Mouse (Mus musculus) cerebellum, postnatal 36 days (tissue): Measurements from ENCODE around the gene Chmp2b.
A peak's percentile ranks its signal among the peaks of the same experiment; 100 is the strongest.

Source experiments
- DNase-seq, 2 experiments: peaks; one replicate each; pipeline ENCODE4 v3.0.0; 2021 to 2022; ENCODE audit warnings: mixed read lengths in 2 of 2

Chmp2b gene

DNA sequence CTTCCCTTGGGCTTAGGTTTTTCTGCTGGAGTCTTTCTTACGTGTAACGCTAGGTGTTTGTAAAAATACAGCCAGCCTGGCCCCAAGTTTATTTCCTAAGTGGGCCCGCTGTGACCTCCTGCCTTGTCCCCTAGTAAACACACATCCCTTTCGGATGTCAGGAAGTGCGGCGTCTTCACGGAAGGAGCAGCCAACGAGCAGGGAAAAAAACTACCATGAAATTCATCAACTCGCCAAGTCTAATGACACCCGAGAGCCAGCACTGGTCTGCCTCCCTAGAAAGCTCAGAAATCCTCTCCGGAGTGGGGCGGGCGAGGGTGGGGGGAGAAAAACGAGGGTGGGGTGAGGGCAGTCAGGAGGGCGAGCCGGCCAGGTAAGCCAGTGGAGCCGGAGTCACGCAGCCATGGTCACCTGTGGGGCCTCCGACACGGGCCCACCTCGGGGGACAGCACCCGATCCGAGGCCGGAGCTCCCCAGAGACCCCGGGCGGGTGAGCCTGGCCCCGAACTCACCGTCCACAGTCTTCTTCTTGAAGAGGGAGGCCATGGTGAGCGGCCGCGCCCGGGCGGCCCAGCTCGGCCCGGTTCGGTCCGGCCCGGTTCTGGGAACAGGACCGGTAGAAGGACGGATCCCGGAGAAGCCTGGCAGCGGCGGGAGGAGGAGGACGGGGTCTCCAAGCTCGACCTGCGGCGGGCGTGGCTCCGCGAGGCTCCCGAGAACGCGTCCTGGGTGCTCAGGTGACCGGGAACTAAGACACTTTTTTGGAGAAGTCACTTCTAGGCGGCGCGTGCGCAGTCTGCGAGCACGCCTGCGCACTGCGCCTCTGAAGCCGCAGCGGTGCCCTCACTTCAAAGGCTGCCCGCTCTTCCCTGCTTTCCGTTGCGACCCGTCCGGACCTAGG is at the start of gene Chmp2b:
TSS of gene Chmp2b (minus strand) at position 764 of the 901 bp plus-strand sequence.
- peak; percentile 87 to 89 for DNase-seq

DNA sequence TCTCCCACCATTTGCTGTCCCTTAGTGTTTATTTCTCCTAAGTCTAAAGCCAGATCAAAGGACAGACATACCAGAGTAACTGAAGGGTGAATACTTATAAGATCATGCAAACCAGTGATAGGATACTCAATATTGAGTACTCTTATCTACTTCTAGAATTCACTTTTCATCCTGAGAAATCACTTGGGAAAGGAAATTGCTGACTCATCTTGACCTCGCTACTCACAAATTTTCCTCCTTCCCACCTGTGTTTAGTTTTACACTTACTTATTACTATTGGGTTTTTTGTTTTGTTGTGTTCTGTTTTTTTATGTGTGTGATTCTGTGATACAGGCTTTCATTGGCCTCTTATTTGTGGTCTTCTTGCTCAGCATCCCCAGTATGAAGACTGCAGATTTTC is 49.2 kb upstream of the Chmp2b start:
- no peak for DNase-seq

DNA sequence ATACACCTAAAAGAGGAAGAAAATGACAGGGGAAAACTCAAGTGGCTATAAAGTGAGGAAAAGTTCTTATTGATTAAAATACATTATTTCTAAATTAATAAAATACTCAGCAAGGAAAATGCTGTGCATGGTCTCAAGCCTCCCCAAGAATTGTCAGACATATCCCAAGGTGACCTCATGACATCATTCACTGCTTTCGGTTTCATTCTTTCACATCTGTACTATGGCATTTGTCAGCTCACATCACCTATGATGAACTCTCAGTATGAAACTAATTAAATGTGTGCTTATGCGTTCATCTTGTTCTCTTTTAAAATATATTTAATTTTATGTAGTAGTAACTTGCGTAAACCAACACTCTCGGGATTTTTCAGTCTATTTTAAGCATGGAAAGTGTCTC is 38.3 kb upstream of the Chmp2b start:
- DNase-seq, result no peak

DNA sequence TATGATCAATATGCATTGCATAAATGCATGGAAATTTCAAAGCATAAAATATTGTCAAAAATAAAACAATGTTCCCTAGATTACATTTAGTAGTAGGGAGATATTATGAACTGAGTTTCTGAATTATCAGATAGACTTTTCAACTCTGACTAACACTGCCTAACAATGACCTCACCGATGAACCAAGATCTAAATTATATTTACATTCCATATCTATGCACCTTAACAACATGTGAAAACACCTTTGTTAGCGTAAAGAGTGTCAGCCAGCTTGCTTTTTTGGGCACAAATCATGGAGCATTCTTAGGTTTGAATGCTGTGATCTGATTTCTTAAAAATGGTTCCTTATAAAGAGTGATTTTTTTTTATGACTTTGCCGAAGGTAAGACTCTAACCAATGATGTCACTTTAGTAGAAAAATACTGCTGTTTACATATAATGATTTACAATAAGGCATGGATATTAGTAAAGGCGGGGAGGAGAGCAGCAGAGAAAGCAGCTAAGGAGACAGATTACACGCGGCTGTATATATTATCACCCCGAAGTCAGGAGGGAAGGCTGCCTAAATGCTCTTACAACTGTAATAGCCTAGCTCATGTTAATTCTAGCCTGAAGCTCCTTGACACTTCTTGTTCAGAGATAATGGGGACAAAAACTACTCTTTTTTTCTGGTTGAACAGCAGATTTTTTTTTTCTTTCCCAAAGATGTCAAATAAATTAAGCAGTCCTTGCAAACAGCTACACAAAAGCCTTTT is 23.8 kb upstream of the Chmp2b start:
- DNase-seq, result no peak

DNA sequence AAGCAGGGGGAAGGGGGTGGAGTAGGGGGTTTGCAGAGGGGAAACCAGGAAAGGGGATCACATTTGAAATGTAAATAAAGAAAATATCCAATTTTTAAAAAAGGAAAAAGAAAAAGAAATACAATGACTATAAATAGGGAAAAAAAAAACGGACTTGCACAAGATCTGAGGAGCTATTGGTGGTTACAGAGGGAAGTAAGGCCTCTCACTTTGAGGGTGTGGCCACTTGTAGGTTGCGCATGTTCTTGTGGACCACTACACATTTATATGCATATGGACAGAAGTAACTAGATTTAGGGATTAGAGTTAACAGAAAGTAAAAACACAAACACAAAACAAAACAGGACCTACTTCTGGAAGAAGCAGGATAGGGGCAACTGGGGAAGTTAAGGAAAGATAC is 23.2 kb upstream of the Chmp2b start:
- no peak for DNase-seq

DNA sequence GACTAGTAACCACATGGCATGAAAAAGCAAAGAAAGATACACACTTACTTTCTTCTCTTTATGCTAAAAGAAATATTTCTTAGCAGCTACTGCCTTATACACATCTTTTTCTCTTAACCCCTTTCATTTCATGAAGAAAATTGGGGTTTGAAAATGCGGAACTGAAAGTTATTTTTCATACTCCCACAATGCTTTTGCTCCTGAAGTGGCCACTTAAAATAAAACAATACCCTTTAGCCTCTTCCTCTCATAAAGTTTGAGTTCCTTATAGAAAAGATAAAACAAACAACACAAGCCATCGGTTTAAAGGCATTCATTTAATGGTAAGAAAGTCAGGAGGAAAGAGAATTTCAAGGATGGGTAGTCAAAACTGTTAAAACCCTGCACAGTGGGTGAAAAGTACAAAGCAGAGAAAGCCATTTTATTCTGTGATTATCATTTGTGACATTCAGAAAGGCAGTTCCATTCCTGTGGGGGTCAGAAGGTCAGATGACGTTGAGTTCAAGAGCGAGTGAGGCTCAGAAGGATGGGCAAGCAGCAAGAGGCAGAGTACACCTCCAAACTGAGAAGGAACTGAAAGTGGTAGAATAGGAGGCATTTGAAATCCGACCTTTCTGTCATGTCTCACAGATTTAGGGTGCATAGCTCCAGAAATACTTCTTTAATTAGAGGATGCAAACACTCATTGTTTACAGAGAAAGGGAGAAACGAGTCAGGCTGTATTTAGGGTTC is 14.9 kb upstream of the Chmp2b start:
- no peak for DNase-seq

DNA sequence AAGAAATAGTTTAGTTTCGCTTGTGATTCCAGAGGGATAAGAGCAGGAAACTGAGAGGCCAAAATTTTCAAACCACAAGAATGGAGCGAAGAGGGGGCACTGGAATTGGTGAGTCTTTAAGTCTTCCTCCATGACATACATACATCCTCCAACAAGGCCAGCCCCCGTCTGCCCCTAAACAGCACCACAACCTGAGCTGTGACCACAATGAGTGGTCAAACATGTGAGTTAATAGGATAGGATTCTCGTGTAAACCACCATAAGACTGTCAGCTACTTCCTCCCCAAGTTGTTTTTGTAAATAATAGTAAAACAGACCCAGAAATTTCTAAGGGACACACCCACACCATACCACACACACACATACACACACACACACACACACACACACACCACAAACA is 6.3 kb upstream of the Chmp2b start:
- no peak for DNase-seq

DNA sequence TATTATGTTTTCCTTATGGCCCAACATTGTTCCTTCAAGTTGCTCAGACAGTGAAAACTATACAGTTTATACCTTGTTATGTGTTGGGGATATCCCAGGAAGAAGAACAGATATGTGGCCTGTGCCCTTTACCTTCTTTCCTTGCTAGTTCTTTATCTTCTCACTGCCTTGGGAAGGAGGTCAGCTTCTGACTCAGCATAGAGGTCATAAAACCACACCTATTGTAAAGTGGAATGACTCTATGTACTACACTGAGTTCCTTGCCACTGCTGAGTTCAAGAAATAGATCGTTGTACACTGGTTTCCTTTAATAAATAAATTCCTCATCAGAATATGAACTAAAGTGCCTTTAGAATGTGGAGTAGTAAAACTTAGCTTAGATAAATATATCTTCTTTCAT is 2.4 kb upstream of the Chmp2b start:
- no peak for DNase-seq

DNA sequence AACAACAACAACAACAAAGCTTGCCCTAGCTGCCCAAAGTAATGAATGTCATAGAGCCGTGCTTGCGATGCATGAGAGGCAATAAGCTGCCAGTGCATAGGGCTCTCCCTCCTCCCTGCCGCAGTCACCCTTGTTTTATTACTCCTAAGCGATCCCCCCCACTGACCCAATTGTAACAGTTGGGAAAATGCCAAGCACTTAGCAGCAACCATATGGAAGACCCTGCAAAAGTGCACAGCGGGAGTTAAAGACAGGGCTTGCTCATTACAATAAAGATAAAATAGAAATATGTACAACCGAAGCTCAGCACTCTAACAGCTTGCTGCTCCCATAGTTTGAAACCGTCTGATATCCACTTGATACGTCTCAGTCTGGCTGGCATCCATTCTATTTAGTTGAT is 1.8 kb upstream of the Chmp2b start:
- DNase-seq, result peak in 1 of 2 experiments; percentile 6

DNA sequence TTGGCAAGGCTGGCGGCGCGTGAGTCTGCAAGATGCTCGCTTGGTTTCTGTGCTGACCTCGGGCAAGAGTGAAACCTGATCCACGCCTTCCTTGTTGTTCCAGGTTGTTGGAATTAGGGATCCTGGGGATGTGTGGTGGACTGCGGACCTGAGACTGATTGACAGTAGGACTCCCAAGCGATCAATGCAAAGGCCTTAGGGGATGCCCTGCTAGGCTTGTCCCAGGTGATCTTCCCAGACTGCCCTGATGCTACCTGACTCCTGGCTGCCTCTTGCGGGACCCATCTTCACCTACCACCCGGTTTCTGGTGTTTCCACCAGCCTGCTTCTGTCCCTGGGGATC is 309 bp upstream of the Chmp2b start:
- DNase-seq, result no peak

DNA sequence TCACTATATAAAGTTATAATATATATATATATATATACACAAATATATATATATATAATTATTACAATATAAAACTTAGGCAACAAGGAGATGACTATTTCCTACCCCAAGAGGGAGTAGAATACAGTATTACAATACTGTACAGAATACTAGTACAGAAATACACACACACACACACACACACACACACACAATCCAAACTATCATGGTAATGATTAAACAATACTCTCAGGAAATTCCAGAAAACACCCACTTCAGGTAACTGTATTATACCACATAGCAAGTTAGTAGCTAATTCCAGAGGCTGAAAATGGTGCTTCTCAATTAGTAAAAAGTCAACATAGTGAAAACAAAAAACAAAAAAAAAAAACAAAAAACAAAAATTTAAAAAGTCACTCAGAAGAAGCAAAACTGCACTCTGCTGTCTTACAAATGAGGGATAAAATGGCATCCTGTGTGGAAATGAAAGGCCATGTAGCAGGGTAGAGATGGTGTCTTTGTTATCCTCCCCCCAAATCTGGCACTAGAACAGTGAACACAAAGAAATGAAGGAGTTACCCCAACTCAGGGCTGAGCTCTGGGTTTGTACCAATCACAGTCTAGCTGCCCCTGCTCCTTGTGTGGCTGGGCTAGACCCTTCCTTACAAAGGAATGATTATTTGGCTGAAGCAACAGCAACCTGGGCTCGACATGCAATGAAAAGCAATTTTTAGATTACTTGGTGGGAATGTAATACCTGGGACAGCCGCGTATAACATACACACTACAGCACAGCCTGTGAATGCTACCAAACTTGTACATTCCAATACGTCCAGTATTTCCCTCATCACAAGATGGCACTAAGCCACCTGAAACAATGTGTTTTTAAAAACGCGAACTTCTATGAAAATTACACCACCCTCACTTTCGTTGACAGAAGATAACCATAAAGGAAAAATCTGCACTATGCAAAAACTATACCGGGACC is 1.2 kb downstream of the Chmp2b start:
- no peak for DNase-seq

DNA sequence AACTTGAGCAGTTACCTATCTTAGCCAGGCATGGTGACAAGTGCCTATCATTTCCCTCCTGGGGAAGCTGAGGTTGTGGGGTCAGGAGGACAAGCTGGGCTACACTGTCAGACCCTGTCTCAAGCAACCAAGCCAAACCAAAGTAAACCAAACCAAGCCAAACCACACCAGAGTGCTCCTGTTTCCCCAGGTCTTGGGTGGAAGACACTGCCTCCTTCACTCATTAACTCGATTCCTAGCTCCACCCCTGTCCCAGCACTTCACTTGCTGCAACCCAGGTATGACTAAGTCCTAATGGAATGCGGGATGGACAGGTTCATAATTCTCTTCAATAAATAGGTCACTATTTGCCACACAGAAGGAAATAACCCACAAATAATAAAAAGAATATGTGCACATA is 2.9 kb downstream of the Chmp2b start:
- no peak for DNase-seq

DNA sequence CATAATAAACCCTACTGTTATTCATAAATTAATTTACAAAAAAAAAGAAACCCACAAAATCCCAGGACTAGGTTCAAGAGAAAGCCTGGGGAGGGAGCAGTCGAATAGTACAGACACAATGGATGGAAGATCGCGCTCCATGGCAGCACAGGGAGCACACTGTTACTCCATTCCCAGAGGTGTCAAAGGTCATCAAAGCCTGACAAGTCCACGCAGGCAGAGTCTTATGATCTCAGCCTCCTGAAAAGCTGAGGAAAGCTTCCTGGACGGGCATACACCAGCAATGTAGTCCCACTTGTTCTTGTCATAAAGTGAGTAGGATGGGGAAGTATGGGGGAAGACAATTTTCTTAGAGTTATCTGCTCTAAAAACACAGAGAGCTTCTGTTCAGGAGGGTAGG is 5.2 kb downstream of the Chmp2b start:
- DNase-seq, result no peak

DNA sequence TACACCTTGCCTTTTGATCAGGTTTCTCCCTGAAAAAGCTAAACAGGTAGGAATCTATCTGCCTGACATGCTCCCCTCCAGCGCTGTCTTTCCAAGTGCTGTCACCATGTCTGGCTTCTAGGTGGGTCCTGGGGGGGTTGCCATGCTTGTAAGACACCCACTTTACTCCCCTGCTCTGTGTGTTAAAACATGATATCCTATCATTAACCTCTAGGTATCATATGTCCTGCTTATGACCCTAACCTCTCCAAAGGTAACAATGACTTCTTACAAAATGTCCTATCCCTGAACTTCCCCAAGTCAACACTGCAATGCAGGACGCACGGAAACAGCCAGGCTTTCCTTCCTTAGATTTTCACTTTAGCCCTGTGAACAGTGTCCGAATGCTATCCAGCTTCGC is 8.3 kb downstream of the Chmp2b start:
- no peak for DNase-seq

DNA sequence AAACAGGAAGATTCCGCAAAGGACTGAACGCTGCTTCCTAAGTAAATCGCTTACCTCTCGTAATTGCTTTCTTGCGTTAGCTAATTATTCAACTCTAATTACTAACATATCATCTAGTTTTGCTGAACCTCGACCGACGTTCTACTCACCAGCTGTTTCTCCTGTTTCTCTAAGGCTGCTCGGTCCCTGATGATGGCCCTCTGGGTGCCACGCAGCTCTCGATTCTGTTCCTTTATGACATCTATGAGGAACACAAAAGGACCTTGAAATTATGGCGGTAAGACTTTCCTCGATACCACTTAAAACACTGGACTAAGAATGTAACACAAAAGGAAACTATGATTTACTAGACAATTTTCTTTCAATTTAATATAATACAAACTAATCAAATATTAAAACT is 11.7 kb downstream of the Chmp2b start:
- DNase-seq, result no peak

DNA sequence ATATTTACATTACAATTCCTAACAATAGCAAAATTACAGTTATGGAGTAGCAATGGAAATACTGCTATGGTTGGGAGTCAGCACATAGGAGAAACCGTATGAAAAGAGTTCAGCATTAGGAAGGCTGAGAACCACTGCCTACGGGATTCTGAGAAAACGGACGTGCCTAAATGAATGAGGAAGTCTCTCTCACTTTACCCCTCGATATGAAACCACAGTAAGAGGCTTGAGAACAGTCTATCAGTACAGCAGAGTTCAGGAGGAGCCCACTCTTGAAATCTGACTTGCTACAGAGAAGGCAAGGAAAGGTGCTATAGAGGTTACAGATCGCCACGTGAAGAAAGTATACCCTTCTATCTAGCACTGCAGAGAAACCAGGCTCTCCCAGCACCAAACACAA is 13.6 kb downstream of the Chmp2b start:
- no peak for DNase-seq

DNA sequence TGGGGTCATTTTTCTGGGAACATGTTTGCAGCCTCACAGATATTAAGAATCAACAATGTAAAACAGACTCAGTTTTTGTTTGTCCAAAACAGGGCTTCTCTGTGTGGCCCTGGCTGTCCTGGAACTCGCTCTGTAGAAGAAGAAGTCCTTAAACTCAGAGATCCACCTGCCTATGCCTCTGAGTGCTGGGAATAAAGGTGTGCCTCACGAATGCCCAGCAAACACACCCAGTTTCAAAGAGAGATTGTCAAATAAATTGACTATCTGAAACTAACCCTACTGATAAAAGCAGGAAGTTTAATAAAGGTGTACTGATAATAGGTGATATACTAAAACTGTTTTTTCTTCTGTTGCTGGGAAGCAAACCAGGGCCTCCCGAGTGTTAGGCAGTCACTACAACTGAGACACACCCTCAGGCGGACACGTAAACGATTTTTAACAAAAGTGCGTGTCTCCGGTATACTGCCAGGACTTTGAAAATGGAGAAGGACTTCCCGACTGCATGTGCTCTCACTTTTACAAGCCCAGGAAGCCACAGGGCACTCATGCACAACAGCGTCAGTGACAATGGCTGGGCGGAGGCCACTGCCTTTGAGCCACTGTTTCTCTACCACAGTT is 18.7 kb downstream of the Chmp2b start:
- DNase-seq, result no peak

DNA sequence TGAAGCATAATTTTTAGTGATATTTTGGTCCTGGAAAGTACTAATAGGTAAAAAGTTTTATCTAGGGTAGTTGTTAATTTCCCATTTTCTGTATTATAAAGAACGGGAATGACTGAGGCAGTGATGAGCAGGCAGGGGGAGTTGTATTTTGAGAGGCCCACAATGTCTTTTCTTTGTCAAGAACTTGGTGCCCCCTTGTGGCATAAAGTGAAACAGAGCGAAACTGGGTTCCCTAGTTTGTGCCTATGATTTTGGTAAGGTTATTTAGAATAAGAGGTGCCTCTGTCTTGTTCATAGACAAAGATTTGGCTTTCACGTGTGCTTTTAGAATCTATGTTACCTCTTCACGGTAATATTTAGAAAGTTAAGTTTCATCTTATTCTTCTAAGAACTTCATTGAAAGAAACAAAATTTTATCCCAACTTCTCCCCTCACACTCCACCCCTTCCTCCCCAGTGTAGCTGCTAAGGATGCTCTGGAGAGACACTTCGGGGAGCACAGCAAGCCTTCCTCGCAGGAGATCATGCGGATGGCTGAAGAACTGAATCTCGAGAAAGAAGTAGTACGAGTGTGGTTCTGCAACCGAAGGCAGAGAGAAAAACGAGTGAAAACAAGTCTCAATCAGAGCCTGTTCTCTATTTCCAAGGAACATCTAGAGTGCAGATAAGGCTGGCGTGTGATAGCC is 29.1 kb downstream of the Chmp2b start:
- peak; percentile 16 to 37 for DNase-seq

DNA sequence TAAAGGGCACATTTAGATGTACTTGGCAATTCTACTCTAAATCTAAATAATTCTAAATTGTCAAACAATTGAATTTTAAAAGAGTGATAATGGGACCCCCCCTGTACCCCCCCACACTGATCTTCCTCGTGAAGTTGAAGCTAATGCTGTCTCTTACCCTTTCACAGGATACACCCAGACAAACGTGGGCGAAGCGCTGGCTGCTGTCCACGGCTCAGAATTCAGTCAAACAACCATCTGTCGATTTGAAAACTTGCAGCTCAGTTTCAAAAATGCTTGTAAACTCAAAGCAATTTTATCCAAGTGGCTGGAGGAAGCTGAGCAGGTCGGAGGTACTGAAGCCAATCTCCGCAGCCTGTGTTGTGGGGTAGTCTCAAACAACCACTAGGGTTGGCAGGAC is 30.9 kb downstream of the Chmp2b start:
- peak; percentile 56 to 59 for DNase-seq

DNA sequence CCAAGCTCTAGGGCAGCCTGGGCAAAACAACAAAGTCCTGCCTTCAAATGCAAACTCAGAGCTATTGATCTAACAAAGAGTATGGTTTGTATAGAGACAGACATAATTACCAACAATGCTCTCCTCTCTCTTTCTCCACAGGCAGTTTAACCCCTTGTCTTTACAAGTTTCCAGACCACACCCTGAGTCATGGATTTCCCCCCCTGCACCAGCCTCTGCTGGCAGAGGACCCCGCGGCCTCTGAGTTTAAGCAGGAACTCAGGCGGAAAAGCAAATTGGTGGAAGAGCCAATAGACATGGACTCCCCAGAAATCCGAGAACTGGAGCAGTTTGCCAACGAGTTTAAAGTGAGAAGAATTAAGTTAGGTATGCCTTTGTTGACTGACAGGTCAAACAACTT is 32.9 kb downstream of the Chmp2b start:
- no peak for DNase-seq

DNA sequence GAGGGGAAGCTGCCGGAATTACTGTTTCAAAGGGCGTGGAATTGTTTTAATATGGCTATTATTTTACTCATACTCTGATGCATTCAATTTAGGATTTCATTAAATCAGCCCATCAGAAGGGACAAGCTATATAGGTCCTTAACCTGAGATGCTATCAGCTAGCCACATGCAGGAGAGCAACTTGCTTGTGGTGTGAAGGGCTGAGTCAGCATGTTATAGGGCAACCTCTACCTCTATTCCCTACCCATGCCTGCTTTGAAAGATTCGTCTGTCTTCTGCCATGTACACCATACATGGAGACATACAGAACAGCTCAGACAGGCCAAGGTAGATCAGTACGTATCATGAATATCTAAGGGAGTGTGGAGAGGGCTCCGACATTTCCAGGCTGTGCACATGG is 35.8 kb downstream of the Chmp2b start:
- DNase-seq, result no peak
